Mouse (Mus musculus): ENCODE data around the gene Gm17324. TPM values are rescaled to one million over a fixed set of nuclear protein-coding genes. Genes with fewer than 3 reads are reported as not detected.

Gene Gm17324
- polyA plus RNA-seq, 1 experiment from 2014 or later: 1.4 TPM

DNA sequence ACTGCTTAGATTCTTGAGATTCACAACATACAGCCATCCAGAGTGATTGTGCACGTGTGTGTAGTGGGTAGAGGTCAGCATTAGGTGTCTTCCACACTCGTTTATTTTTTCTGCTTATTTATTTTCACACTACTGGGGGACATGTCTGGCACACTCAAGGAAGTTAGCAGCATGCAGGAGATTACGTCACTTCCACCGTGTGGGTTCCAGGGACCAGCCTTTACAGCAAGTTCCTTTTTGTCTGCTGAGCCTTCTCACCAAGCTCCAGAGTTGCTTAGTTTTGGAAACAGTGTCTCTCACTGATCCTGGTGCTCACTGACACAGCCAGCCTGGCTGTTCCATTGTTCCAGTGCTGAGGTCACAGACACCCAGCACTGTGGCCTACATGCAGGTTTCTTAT, 2.8 kb upstream of the Gm17324 start:
- Histone ChIP-seq H3K4me1 (peaks cover 11% of the 10 kb centered on the region), H3K36me3 (peaks cover 58% of the 10 kb centered on the region), H3K4me2 (no peak overlapping the region), H3K27ac (no peak overlapping the region), H3K27me3 (peaks cover 8% of the 10 kb centered on the region), H3K4me3 (replicated peaks) (no peak overlapping the region), H3K9ac (no peak overlapping the region), H3K9me3 (replicated peaks) (no peaks in the 10 kb centered on the region)
- 85% methylated on average over 4 of the region's 4 CpGs for WGBS
- ATAC-seq (replicated peaks; ENCODE audit: low FRiP score): no peak

DNA sequence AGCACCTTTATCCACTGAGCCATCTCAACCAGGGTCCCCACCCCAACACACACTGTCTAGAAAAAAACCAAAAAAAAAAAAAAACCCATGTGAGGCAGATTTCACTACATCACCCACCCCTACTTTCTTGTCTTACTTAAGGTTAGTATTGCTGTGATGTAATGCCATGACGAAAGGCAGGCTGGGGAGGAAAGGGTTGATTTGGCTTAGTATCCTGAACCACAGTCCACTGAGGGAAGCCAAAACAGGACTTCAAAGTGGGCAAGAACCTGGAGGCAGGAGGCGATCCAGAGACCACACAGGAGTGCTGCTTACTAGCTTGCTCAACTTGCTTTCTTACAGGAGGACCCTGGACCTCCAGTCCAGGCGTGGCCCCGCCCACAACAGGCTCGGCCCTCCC, 1.8 kb upstream of the Gm17324 start:
- 81% methylated on average over 5 of the region's 5 CpGs for WGBS
- Histone ChIP-seq H3K4me2 (no peak overlapping the region), H3K36me3 (peaks cover 51% of the 10 kb centered on the region), H3K27ac (no peak overlapping the region), H3K4me1 (peaks cover 11% of the 10 kb centered on the region), H3K4me3 (replicated peaks) (no peak overlapping the region), H3K9me3 (replicated peaks) (no peaks in the 10 kb centered on the region), H3K9ac (no peak overlapping the region), H3K27me3 (peaks cover 18% of the 10 kb centered on the region)
- ATAC-seq (replicated peaks; ENCODE audit: low FRiP score): no peak

DNA sequence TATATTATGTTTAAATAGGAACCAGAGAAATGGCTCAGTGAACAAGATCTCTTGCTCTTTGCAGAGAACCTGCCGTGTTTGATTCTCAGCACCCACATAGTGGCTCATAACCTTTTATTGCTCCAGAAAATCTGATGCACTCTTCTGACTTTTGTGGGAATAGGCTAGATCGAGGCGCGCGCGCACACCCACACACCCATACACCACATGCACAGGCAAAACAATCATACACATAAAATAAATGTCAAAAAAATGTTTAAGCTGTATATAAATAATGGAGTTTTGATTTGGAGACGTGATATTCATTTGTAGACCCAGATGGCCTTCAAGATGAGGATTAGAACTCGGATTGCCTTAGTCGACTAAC, 997 bp downstream of the Gm17324 start:
- peaks cover 22% of the 10 kb centered on the region for H3K4me1 ChIP-seq

DNA sequence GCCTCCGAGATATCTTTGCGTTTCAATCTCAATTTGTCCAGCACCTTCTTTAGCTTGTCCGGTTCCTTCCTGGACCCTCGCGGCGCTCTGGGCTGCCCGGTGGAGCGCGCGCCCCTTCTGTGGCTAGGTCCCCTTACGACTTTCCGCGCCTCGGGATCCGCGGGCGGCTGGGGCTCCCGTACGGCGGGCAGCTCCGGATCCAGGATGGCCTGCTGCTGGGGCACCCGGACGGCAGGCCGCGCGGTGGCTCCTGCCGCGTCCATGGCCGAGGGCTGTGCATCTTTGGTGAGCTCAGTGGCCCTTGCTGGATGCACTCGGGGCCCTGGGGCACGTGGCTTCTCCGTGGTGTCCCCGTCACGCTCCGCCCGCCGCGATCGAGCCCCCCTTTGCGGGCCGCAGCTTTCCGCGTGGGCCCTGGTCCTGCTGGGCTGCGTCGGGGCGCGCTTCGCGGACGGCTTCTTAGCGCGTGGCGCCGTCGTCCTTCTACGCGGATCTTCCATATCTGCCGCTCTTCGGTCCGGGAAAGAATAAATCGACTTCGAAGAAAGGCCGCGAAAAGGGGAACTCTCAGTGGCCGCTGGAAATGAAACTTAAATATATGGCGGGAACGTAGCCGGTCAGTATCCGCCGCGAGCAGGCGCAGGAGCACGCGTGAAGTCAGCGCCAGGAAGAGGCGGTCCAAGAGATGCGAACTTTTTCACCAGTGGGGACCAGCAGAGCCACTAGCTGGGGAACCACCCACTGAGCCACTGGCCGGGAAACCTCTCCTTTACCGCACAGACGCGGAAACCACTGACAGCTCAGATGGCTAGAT, 5.8 kb downstream of the Gm17324 start, which contains the start of gene Cgas:
TSS of gene Cgas (minus strand) at position 659 of the 814 bp plus-strand sequence.
- peak; percentile 63 for ATAC-seq (replicated peaks; ENCODE audit: low FRiP score)
- WGBS: under 1% methylated on average over 81 of the region's 81 CpGs
- Histone ChIP-seq H3K27ac (no peak within 1 kb of the TSS), H3K27me3 (peaks cover 78% of the 10 kb centered on the region), H3K36me3 (no peaks in the 10 kb centered on the region), H3K9ac (peak within 1 kb of the TSS; percentile 58), H3K4me3 (replicated peaks) (peak within 1 kb of the TSS; percentile 57), H3K4me1 (peaks cover 20% of the 10 kb centered on the region), H3K9me3 (replicated peaks) (no peaks in the 10 kb centered on the region), H3K4me2 (peak within 1 kb of the TSS; percentile 94)

More for the DNA sequence above, 997 bp downstream of the Gm17324 start:
- H3K27me3 ChIP-seq: peaks cover 44% of the 10 kb centered on the region
- peak overlapping the region; percentile 70 for H3K4me2 ChIP-seq
- peak overlapping the region; percentile 94 for H3K9ac ChIP-seq
- H3K4me3 ChIP-seq (replicated peaks): peak overlapping the region; percentile 98
- no peak for ATAC-seq (replicated peaks; ENCODE audit: low FRiP score)
- peaks cover 26% of the 10 kb centered on the region for H3K36me3 ChIP-seq
- H3K27ac ChIP-seq: peak overlapping the region; percentile 92; the same call in 1 of the 2 replicates
- 24% methylated on average over 9 of the region's 9 CpGs for WGBS
- H3K9me3 ChIP-seq (replicated peaks): no peaks in the 10 kb centered on the region

DNA sequence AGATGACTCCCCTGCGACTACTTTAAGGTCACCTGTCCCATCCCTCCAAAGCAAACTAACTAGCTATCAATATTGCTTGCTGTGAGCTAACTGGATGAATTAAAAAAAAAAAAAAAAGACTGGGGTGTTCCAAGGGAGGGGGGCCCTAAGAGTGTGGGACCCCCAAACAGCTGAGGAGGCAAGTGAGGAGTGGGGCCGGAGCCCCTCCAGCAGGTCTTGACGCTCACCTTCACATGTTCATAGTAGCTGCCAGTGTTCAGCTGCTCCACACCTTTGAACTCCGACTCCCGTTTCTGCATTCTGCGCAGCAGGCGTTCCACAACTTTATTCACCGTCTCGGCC, 6.4 kb downstream of the Gm17324 start:
- Histone ChIP-seq H3K27ac (no peak overlapping the region), H3K9ac (peak overlapping the region; percentile 58), H3K4me2 (peak overlapping the region; percentile 94), H3K27me3 (peaks cover 78% of the 10 kb centered on the region), H3K4me1 (peaks cover 20% of the 10 kb centered on the region), H3K36me3 (no peaks in the 10 kb centered on the region), H3K4me3 (replicated peaks) (peak overlapping the region; percentile 57), H3K9me3 (replicated peaks) (no peaks in the 10 kb centered on the region)
- WGBS: 4% methylated on average over 9 of the region's 9 CpGs
- ATAC-seq (replicated peaks; ENCODE audit: low FRiP score): peak; percentile 37; the same call in 1 of the 2 replicates

DNA sequence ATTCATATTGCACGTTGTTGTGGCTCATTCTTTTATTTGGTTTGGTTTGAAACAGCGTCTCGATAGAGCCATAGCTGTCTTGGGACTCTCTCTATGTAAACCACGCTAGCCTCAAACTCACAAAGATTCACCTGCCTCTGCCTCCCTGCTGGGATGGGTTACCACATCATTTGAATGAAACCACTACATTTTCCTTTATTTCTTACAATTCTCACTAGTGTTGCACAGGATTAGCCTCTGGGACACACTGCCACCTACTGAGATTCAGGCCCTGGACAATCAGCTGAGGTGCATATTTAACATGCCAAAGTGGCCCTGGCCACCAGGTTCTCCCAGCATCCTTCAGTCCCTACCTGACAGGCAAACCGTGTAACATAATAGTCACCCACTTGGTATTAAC, 9.2 kb downstream of the Gm17324 start:
- Histone ChIP-seq H3K36me3 (no peaks in the 10 kb centered on the region), H3K4me3 (replicated peaks) (no peak overlapping the region), H3K27me3 (peaks cover 53% of the 10 kb centered on the region), H3K4me1 (peaks cover 20% of the 10 kb centered on the region), H3K4me2 (no peak overlapping the region), H3K27ac (no peak overlapping the region), H3K9ac (no peak overlapping the region), H3K9me3 (replicated peaks) (no peaks in the 10 kb centered on the region)
- 70% methylated on average over 5 of the region's 5 CpGs for WGBS
- no peak for ATAC-seq (replicated peaks; ENCODE audit: low FRiP score)

DNA sequence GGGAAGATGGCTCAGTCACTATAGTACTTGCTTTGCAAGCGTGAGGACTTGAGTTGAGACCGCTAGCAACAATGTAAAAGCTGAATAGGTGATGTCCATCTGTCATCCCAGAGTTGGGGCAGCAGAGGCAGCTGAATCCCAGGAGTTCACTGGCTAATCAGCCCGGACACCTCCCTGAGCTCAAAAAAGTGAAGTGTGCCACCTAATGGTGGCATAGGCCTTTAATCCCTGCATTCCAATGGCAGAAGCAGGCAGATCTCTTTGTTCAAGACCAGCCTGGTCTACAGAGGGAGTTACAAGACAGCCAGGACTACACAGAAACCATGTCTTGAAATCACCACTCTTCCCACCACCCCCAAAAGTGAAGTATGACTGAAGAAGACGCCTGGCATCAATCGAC, 16.1 kb downstream of the Gm17324 start:
- ATAC-seq (replicated peaks; ENCODE audit: low FRiP score): no peak
- 91% methylated on average over 5 of the region's 5 CpGs for WGBS
- Histone ChIP-seq H3K4me1 (peaks cover 10% of the 10 kb centered on the region), H3K9ac (no peak overlapping the region), H3K9me3 (replicated peaks) (no peaks in the 10 kb centered on the region), H3K4me3 (replicated peaks) (no peak overlapping the region), H3K27ac (no peak overlapping the region), H3K4me2 (no peak overlapping the region), H3K36me3 (no peaks in the 10 kb centered on the region), H3K27me3 (no peaks in the 10 kb centered on the region)

DNA sequence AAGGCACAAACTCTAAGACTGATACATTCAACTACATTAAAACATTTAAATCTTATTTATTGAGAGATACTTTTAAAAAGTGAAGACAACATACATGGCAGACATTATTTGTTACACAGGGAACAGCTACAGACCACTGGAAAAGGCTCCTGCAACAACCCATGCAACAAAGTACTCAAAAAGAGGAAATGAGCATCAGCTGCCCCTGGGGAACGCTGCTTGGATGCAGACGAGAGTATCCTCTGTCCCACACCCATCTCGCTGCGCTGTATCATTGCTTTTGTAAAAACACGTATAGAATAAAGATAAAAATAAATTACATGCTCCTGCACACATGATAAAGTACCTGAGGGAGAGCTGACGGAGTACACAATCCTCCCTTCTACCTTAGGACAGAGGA, 18.1 kb downstream of the Gm17324 start:
- WGBS: 65% methylated on average over 6 of the region's 6 CpGs
- no peak for ATAC-seq (replicated peaks; ENCODE audit: low FRiP score)
- no peak overlapping the region for H3K4me2 ChIP-seq
- no peak overlapping the region for H3K4me3 ChIP-seq (replicated peaks)
- peaks cover 12% of the 10 kb centered on the region for H3K4me1 ChIP-seq
- no peaks in the 10 kb centered on the region for H3K27me3 ChIP-seq
- H3K9me3 ChIP-seq (replicated peaks): no peaks in the 10 kb centered on the region
- no peaks in the 10 kb centered on the region for H3K36me3 ChIP-seq
- H3K9ac ChIP-seq: no peak overlapping the region
- H3K27ac ChIP-seq: no peak overlapping the region

DNA sequence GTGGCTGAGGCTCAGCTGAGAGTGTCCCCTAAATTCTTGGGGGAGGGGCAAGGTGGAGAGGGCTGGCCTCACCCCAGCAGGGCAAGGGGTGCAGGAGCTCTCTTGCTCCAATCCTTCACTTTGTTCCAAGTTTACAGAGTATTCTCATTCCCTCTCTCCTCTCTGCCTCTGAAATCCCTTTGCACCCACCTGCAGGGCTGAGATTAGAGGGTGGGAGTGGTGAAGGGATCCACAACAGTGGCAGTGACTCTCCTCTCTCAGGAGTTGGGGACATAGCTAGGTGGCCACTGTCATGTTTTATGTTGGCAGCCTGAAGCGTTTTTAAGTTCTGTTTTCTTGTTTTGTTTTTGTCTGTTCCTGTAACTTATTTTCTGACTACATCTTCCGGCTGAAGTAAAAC, 19.0 kb downstream of the Gm17324 start:
- WGBS: 53% methylated on average over 2 of the region's 2 CpGs
- H3K4me3 ChIP-seq (replicated peaks): no peak overlapping the region
- no peak overlapping the region for H3K27ac ChIP-seq
- no peak overlapping the region for H3K4me2 ChIP-seq
- no peaks in the 10 kb centered on the region for H3K27me3 ChIP-seq
- H3K9me3 ChIP-seq (replicated peaks): no peaks in the 10 kb centered on the region
- H3K4me1 ChIP-seq: peaks cover 12% of the 10 kb centered on the region
- ATAC-seq (replicated peaks; ENCODE audit: low FRiP score): no peak
- H3K36me3 ChIP-seq: no peaks in the 10 kb centered on the region
- no peak overlapping the region for H3K9ac ChIP-seq

DNA sequence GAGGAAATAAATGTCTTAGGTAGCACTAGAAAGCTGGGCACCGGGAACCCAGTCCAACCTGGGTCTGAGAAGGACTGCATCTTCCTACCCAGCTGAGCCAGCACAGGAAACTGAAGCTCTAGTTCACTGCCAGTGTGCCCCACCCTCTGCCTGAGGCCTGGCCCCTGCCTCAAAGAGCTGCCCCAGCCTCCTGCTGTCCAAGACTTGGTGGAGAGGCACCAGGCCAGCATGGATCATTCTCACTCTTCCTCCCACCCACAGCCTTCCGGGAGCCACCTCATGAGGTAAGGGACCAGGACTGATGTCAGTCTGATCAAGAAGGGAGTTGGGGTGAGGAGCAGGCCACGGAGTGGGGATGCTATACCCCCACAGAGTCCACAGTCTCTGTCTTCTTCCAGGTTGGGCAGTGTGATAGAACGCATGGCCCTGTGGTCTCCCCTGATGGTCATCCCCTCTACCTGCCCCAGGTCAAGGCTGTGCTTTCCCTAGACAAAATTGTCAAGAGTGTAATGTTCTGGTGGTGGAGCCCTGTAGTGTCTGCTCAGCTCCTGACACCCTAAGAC, 19.6 kb downstream of the Gm17324 start:
- WGBS: 83% methylated on average over 4 of the region's 4 CpGs
- Histone ChIP-seq H3K4me2 (no peak overlapping the region), H3K9ac (no peak overlapping the region), H3K27me3 (no peaks in the 10 kb centered on the region), H3K4me3 (replicated peaks) (no peak overlapping the region), H3K9me3 (replicated peaks) (no peaks in the 10 kb centered on the region), H3K36me3 (no peaks in the 10 kb centered on the region), H3K27ac (no peak overlapping the region), H3K4me1 (peaks cover 12% of the 10 kb centered on the region)
- ATAC-seq (replicated peaks; ENCODE audit: low FRiP score): 0 out of 2 replicates have a peak, but pooled peaks have one; percentile 15

DNA sequence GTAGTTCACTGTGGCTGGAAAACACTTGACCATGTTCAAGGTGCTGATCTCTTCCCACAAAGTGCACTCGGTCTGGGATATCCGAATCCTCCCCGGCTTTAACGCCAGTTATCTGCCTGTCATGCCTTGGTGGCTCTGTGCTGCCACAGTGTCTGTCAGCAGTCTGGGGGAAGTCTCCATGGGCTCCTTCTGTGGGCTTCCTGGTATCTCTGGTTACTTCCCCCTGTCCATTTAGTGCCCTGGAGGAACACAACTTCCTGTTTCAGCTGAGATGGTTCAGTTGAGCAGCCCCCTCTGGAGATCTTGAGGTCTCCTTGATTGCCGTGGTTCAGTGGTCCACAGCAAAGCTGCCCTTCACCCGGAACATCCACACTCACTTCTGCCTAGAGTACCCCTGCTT, 20.4 kb downstream of the Gm17324 start:
- Histone ChIP-seq H3K4me2 (peak overlapping the region; percentile 65; the same call in 1 of the 2 replicates), H3K4me3 (replicated peaks) (no peak overlapping the region), H3K9me3 (replicated peaks) (no peaks in the 10 kb centered on the region), H3K27ac (no peak overlapping the region), H3K36me3 (no peaks in the 10 kb centered on the region), H3K4me1 (peaks cover 12% of the 10 kb centered on the region), H3K9ac (no peak overlapping the region), H3K27me3 (no peaks in the 10 kb centered on the region)
- 0 out of 2 replicates have a peak, but pooled peaks have one; percentile 27 for ATAC-seq (replicated peaks; ENCODE audit: low FRiP score)
- WGBS: 51% methylated on average over 6 of the region's 6 CpGs

DNA sequence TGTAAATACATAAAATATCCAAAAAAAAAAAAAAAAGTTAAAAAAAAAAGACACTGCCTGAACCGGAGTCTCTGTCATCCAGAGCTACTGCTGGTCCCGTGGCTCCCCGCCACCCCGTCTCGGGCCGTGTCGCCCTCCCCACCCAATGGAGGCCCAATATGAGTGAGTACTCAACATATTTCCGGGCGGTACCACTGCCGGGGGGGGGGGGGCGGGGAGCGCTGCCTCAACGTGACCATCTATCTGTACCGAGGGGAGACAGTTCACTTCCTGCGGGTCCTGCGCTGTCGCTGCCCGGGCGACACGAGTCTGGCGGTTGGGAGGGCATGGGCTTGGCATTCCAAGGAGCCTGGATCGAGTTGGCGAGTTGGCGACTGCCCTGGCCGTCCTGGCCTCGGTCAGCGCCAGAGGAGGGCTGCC, 21.2 kb downstream of the Gm17324 start:
- H3K9me3 ChIP-seq (replicated peaks): no peaks in the 10 kb centered on the region
- 28% methylated on average over 27 of the region's 27 CpGs for WGBS
- H3K4me2 ChIP-seq: peak overlapping the region; percentile 65
- ATAC-seq (replicated peaks; ENCODE audit: low FRiP score): peak; percentile 63; the same call in 1 of the 2 replicates
- peak overlapping the region; percentile 39 for H3K4me3 ChIP-seq (replicated peaks)
- no peak overlapping the region for H3K9ac ChIP-seq
- no peak overlapping the region for H3K27ac ChIP-seq
- H3K36me3 ChIP-seq: no peaks in the 10 kb centered on the region
- H3K27me3 ChIP-seq: no peaks in the 10 kb centered on the region
- peaks cover 12% of the 10 kb centered on the region for H3K4me1 ChIP-seq
